Mouse (Mus musculus) heart, embryonic 15.5 days (tissue): ENCODE results near the gene Usp39. TPM values are rescaled to one million over a fixed set of nuclear protein-coding genes. Genes with fewer than 3 reads are reported as not detected.
A peak's percentile ranks its signal among the peaks of the same experiment; 100 is the strongest.

Experiments
- ATAC-seq: fragments of 200-750 bp; cut with Nextera tagmentation; replicated peaks from 2 replicates; pipeline ENCODE4 v1.8.0; 2017; ENCODE audit warnings: low read depth, moderate TSS enrichment; ENCODE audit not compliant: insufficient number of reproducible peaks, insufficient read depth, low FRiP score
- H3K27ac ChIP-seq: fragments of 300-500 bp; sonication (generic); 2 replicates; pipeline ENCODE4 v1.5.1; 2015; ENCODE audit warnings: mild to moderate bottlenecking, inconsistent platforms
- H3K27me3 ChIP-seq: fragments of 300-500 bp; sonication (generic); 2 replicates; pipeline ENCODE4 v1.6.1; 2015; ENCODE audit warnings: inconsistent platforms
- H3K36me3 ChIP-seq: fragments of 300-500 bp; sonication (generic); 2 replicates; pipeline ENCODE4 v1.6.1; 2015; ENCODE audit warnings: mild to moderate bottlenecking, inconsistent platforms
- H3K4me1 ChIP-seq: fragments of 300-500 bp; sonication (generic); replicated peaks from 2 replicates; pipeline ENCODE4 v1.6.1; 2015; ENCODE audit warnings: inconsistent platforms
- H3K4me2 ChIP-seq: fragments of 300-500 bp; sonication (generic); 2 replicates; pipeline ENCODE4 v1.6.1; 2015; ENCODE audit warnings: inconsistent platforms, mild to moderate bottlenecking, moderate library complexity
- H3K4me3 ChIP-seq: fragments of 300-500 bp; sonication (generic); 2 replicates; pipeline ENCODE4 v1.5.1; 2015; ENCODE audit warnings: mild to moderate bottlenecking, inconsistent platforms
- H3K9ac ChIP-seq: fragments of 300-500 bp; sonication (generic); 2 replicates; pipeline ENCODE4 v1.6.1; 2015; ENCODE audit warnings: mild to moderate bottlenecking, inconsistent platforms
- H3K9me3 ChIP-seq: fragments of 300-500 bp; sonication (generic); replicated peaks from 2 replicates; pipeline ENCODE4 v1.6.1; 2016; ENCODE audit warnings: inconsistent platforms
- WGBS: fragments of 180-500 bp; shearing (Covaris S2); methylation state at CpG from one replicate; pipeline ENCODE4 v1.1.7; 2015; ENCODE audit warnings: mixed read lengths; 5-methylcytosine and 5-hydroxymethylcytosine counted together
- polyA plus RNA-seq: library from polyadenylated mRNA; unstranded; fragments of >200 nt; fragmentation: Nextera tagmentation; extraction: Ambion mirVana; gene quantifications from 2 replicates; pipeline ENCODE4 v1.2.1, GENCODE M21; 2015

The Usp39 gene
- polyA plus RNA-seq, 1 experiment from 2014 or later: 25.3 TPM

- ATAC-seq: no peak
- 75% methylated on average over 6 of the region's 6 CpGs for WGBS
These were observed 38.3 kb upstream of the Usp39 start for GRCm38 (mm10) chr6:72383142-72383820.

GRCm38 (mm10) chr6:72382494-72382893 is 37.5 kb upstream of the Usp39 start:
- H3K27ac ChIP-seq: no peak overlapping the region
- WGBS: 68% methylated on average over 6 of the region's 6 CpGs
- no peak for ATAC-seq

More at GRCm38 (mm10) chr6:72383142-72383820, 38.3 kb upstream of the Usp39 start:
- Histone ChIP-seq H3K27ac (no peak overlapping the region), H3K4me2 (no peak overlapping the region), H3K9ac (no peak overlapping the region), H3K4me1 (peaks cover 23% of the 10 kb centered on the region), H3K27me3 (no peaks in the 10 kb centered on the region), H3K4me3 (no peak overlapping the region), H3K36me3 (peaks cover 16% of the 10 kb centered on the region), H3K9me3 (no peaks in the 10 kb centered on the region)

GRCm38 (mm10) chr6:72380131-72380770 is 35.3 kb upstream of the Usp39 start, which contains the start of gene Vamp5:
Vamp5 (minus strand) TSS chr6:72380468.
- Histone ChIP-seq H3K27me3 (no peaks in the 10 kb centered on the region), H3K36me3 (peaks cover 8% of the 10 kb centered on the region), H3K9me3 (no peaks in the 10 kb centered on the region), H3K4me1 (peaks cover 18% of the 10 kb centered on the region), H3K4me3 (peak within 1 kb of the TSS; percentile 72), H3K9ac (peak within 1 kb of the TSS; percentile 80), H3K4me2 (peak within 1 kb of the TSS; percentile 79), H3K27ac (peak within 1 kb of the TSS; percentile 87)
- ATAC-seq: peak; percentile 88
- WGBS: 1% methylated on average over 46 of the region's 49 CpGs

More at GRCm38 (mm10) chr6:72382494-72382893, 37.5 kb upstream of the Usp39 start:
- peaks cover 16% of the 10 kb centered on the region for H3K36me3 ChIP-seq
- H3K4me3 ChIP-seq: no peak overlapping the region
- H3K9me3 ChIP-seq: no peaks in the 10 kb centered on the region
- H3K4me2 ChIP-seq: no peak overlapping the region
- peaks cover 18% of the 10 kb centered on the region for H3K4me1 ChIP-seq
- no peaks in the 10 kb centered on the region for H3K27me3 ChIP-seq
- H3K9ac ChIP-seq: no peak overlapping the region

- peak overlapping the region; percentile 80 for H3K9ac ChIP-seq
- H3K4me3 ChIP-seq: peak overlapping the region; percentile 72
- H3K4me2 ChIP-seq: peak overlapping the region; percentile 79
- WGBS: 37% methylated on average over 7 of the region's 7 CpGs
- no peaks in the 10 kb centered on the region for H3K9me3 ChIP-seq
- H3K4me1 ChIP-seq: peaks cover 18% of the 10 kb centered on the region
- peak overlapping the region; percentile 87 for H3K27ac ChIP-seq
- no peaks in the 10 kb centered on the region for H3K27me3 ChIP-seq
- H3K36me3 ChIP-seq: peaks cover 1% of the 10 kb centered on the region; the same call in 1 of the 2 replicates
- no peak; the same call in 1 of the 2 replicates for ATAC-seq
These were observed 34.6 kb upstream of the Usp39 start for GRCm38 (mm10) chr6:72379377-72380130.

- H3K36me3 ChIP-seq: no peaks in the 10 kb centered on the region
- WGBS: 86% methylated on average over 8 of the region's 8 CpGs
- no peak overlapping the region for H3K9ac ChIP-seq
- H3K27me3 ChIP-seq: no peaks in the 10 kb centered on the region
- peak overlapping the region; percentile 79 for H3K4me2 ChIP-seq
- peak overlapping the region; percentile 72 for H3K4me3 ChIP-seq
- peak overlapping the region; percentile 87; the same call in 1 of the 2 replicates for H3K27ac ChIP-seq
- H3K4me1 ChIP-seq: peaks cover 25% of the 10 kb centered on the region
- no peaks in the 10 kb centered on the region for H3K9me3 ChIP-seq
- ATAC-seq: no peak
These were observed 33.7 kb upstream of the Usp39 start for GRCm38 (mm10) chr6:72378510-72379234.

- no peak overlapping the region for H3K9ac ChIP-seq
- no peaks in the 10 kb centered on the region for H3K27me3 ChIP-seq
- H3K9me3 ChIP-seq: no peaks in the 10 kb centered on the region
- no peaks in the 10 kb centered on the region for H3K36me3 ChIP-seq
- no peak overlapping the region for H3K4me3 ChIP-seq
- WGBS: 71% methylated on average over 15 of the region's 15 CpGs
- ATAC-seq: no peak
- H3K4me1 ChIP-seq: peaks cover 38% of the 10 kb centered on the region
- no peak overlapping the region for H3K4me2 ChIP-seq
- peak overlapping the region; percentile 74 for H3K27ac ChIP-seq
These were observed 30.0 kb upstream of the Usp39 start for GRCm38 (mm10) chr6:72374820-72375563.

GRCm38 (mm10) chr6:72374206-72374605 is 29.2 kb upstream of the Usp39 start:
- Histone ChIP-seq H3K27ac (peak overlapping the region; percentile 74; the same call in 1 of the 2 replicates), H3K36me3 (no peaks in the 10 kb centered on the region), H3K9me3 (no peaks in the 10 kb centered on the region), H3K4me2 (no peak overlapping the region), H3K4me1 (peaks cover 37% of the 10 kb centered on the region), H3K27me3 (no peaks in the 10 kb centered on the region), H3K9ac (no peak overlapping the region), H3K4me3 (no peak overlapping the region)
- ATAC-seq: peak; percentile 67
- 50% methylated on average over 7 of the region's 7 CpGs for WGBS

- H3K27me3 ChIP-seq: no peaks in the 10 kb centered on the region
- H3K4me3 ChIP-seq: no peak overlapping the region
- 67% methylated on average over 4 of the region's 4 CpGs for WGBS
- H3K4me2 ChIP-seq: no peak overlapping the region
- H3K27ac ChIP-seq: peak overlapping the region; percentile 74; the same call in 1 of the 2 replicates
- H3K9ac ChIP-seq: no peak overlapping the region
- peaks cover 33% of the 10 kb centered on the region for H3K4me1 ChIP-seq
- H3K9me3 ChIP-seq: no peaks in the 10 kb centered on the region
- ATAC-seq: no peak
- 0 out of 2 replicates have a peak, but pooled peaks cover 4% of the 10 kb centered on the region for H3K36me3 ChIP-seq
These were observed 28.2 kb upstream of the Usp39 start for GRCm38 (mm10) chr6:72373184-72373583.

GRCm38 (mm10) chr6:72371571-72371970 is 26.6 kb upstream of the Usp39 start:
- H3K27me3 ChIP-seq: no peaks in the 10 kb centered on the region
- no peak overlapping the region for H3K4me2 ChIP-seq
- 0 out of 2 replicates have a peak, but pooled peaks cover 4% of the 10 kb centered on the region for H3K36me3 ChIP-seq
- no peaks in the 10 kb centered on the region for H3K9me3 ChIP-seq
- ATAC-seq: no peak
- peak overlapping the region; percentile 74 for H3K27ac ChIP-seq
- 28% methylated on average over 1 of the region's 1 CpGs for WGBS
- H3K9ac ChIP-seq: no peak overlapping the region
- no peak overlapping the region for H3K4me3 ChIP-seq
- peaks cover 33% of the 10 kb centered on the region for H3K4me1 ChIP-seq

GRCm38 (mm10) chr6:72371147-72371546 is 26.2 kb upstream of the Usp39 start:
- Histone ChIP-seq H3K27ac (peak overlapping the region; percentile 74), H3K4me1 (peaks cover 33% of the 10 kb centered on the region), H3K36me3 (0 out of 2 replicates have a peak, but pooled peaks cover 4% of the 10 kb centered on the region), H3K4me2 (no peak overlapping the region), H3K4me3 (no peak overlapping the region), H3K9ac (no peak overlapping the region), H3K9me3 (no peaks in the 10 kb centered on the region), H3K27me3 (no peaks in the 10 kb centered on the region)
- peak; percentile 54; the same call in 1 of the 2 replicates for ATAC-seq
- WGBS: 31% methylated on average over 5 of the region's 5 CpGs
